Mouse (Mus musculus) stomach, embryonic 15.5 days (tissue): ENCODE results near the gene Ccnf. TPM values are rescaled to one million over a fixed set of nuclear protein-coding genes. Genes with fewer than 3 reads are reported as not detected.
A peak's percentile ranks its signal among the peaks of the same experiment; 100 is the strongest.

ENCODE experiments used
- ATAC-seq: fragments of 200-750 bp; cut with Nextera tagmentation; 2 replicates; pipeline ENCODE4 v1.8.0; 2017; ENCODE audit warnings: low read depth, moderate number of reproducible peaks, moderate TSS enrichment; ENCODE audit not compliant: insufficient read depth, low FRiP score
- H3K27ac ChIP-seq: fragments of 300-500 bp; sonication (generic); 2 replicates; pipeline ENCODE4 v1.5.1; 2015; ENCODE audit warnings: mild to moderate bottlenecking, inconsistent platforms
- H3K27me3 ChIP-seq: fragments of 300-500 bp; sonication (generic); replicated peaks from 2 replicates; pipeline ENCODE4 v1.6.1; 2015; ENCODE audit warnings: inconsistent platforms
- H3K36me3 ChIP-seq: fragments of 300-500 bp; sonication (generic); 2 replicates; pipeline ENCODE4 v1.6.1; 2015; ENCODE audit warnings: inconsistent platforms
- H3K4me1 ChIP-seq: fragments of 300-500 bp; sonication (generic); 2 replicates; pipeline ENCODE4 v1.6.1; 2015; ENCODE audit warnings: inconsistent platforms
- H3K4me2 ChIP-seq: fragments of 300-500 bp; sonication (generic); 2 replicates; pipeline ENCODE4 v1.6.1; 2015; ENCODE audit warnings: mild to moderate bottlenecking, inconsistent platforms
- H3K4me3 ChIP-seq: fragments of 300-500 bp; sonication (generic); replicated peaks from 2 replicates; pipeline ENCODE4 v1.5.1; 2015; ENCODE audit warnings: inconsistent platforms
- H3K9ac ChIP-seq: fragments of 300-500 bp; sonication (generic); 2 replicates; pipeline ENCODE4 v1.6.1; 2015; ENCODE audit warnings: inconsistent platforms
- H3K9me3 ChIP-seq: fragments of 300-500 bp; sonication (generic); 2 replicates; pipeline ENCODE4 v1.6.1; 2016; ENCODE audit warnings: inconsistent platforms
- WGBS: fragments of 180-500 bp; shearing (Covaris S2); methylation state at CpG from one replicate; pipeline ENCODE4 v1.1.7; 2015; 5-methylcytosine and 5-hydroxymethylcytosine counted together
- polyA plus RNA-seq: library from polyadenylated mRNA; unstranded; fragments of >200 nt; fragmentation: Nextera tagmentation; extraction: Ambion mirVana; gene quantifications from 2 replicates; pipeline ENCODE4 v1.2.1, GENCODE M21; 2015

Ccnf gene
- polyA plus RNA-seq, 1 experiment from 2014 or later = 54.2 TPM

- 59% methylated on average over 34 of the region's 34 CpGs for WGBS
- peaks cover 74% of the 10 kb centered on the region for H3K4me1 ChIP-seq
- H3K27me3 ChIP-seq = peaks cover 5% of the 10 kb centered on the region; the same call in 1 of the 2 replicates
- no peaks in the 10 kb centered on the region for H3K36me3 ChIP-seq
- H3K27ac ChIP-seq = peak overlapping the region; percentile 91
- no peak for ATAC-seq
- peak overlapping the region; percentile 95 for H3K4me2 ChIP-seq
- H3K9ac ChIP-seq = peak overlapping the region; percentile 40; the same call in 1 of the 2 replicates
- no peaks in the 10 kb centered on the region for H3K9me3 ChIP-seq
- H3K4me3 ChIP-seq = peak overlapping the region; percentile 73
Measured at GRCm38 (mm10) chr17:24207768-24208640, 43.3 kb downstream of the Ccnf start.

DNA sequence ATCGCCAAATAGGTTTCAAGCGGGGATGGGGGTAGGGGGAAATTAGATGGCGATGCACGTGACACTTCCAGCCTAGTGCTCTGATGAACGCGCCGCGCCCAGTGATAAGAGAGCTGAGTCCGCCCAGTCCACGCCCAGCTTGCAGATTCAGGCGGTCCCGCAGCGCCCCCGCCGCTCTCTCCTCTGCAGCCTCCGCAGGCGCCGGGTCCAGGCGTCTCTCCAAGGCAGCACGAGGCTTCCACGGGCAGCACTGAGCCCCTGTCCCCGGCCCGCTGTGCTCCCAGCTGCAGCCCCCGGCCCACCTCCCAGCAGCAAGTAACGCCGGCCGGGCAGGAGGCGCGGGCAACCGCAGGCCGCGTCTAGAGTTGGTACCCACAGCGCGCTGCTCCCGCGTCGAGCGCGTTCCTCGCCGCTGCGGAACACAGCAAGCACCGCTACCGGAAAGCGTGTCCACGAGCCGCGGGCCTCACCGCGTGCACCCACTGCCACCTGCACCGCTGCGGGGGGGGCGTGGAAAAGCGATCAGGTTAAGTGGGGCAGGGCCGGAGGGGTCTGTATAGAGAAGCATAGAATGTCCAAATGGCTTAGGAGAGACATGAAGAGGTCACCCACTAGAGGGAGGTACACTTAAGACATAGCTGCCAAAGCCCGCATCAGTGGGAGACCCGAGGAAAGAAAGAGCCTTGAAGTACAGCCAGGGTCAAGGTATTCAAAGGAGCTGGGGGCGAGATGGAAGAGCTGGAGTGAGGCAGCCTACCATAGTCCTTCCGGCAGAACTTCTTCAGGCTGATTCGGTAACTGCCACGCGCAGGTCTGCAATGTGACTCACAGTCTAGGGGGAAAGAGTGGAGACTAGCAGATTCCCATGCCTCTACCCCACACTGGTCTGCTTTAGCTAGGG lies 44.6 kb downstream of the Ccnf start:
- Histone ChIP-seq H3K27me3 (peaks cover 5% of the 10 kb centered on the region; the same call in 1 of the 2 replicates), H3K4me2 (peak overlapping the region; percentile 95), H3K9me3 (no peaks in the 10 kb centered on the region), H3K36me3 (no peaks in the 10 kb centered on the region), H3K9ac (peak overlapping the region; percentile 36; the same call in 1 of the 2 replicates), H3K4me3 (peak overlapping the region; percentile 73), H3K4me1 (peaks cover 68% of the 10 kb centered on the region), H3K27ac (peak overlapping the region; percentile 8; the same call in 1 of the 2 replicates)
- ATAC-seq = peak; percentile 7; the same call in 1 of the 2 replicates
- 4% methylated on average over 62 of the region's 62 CpGs for WGBS

GRCm38 (mm10) chr17:24205908-24206361 lies 45.3 kb downstream of the Ccnf start:
- peaks cover 61% of the 10 kb centered on the region for H3K4me1 ChIP-seq

DNA sequence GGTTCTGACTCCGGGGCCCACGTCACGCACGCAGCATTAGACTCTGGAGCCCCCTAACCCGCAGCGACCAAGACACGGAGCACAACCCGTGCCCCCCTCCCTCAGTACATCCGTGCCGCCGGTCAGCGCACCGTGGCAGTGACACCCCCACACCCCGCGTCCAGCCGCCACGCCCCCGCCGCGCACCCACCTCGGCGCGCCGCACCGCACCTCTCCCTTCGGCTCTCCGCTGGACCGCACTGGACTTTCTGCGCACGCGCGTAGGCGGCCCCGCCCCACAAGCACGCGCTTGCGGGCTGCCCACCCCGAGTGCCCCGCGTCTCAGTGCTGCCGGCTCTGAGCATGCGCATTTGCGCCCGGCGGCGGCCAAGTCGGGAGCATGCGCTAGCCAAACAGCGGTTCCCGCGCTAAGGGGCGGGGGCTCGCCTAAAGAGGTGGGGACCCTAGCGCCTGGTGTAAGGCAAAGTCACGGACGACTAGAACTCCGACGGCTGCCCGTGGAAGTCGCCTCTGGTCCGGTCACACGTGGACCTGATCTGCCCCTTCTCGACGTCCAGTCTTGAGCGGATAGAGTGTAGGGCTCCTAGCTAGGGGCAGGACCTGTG lies 45.9 kb downstream of the Ccnf start, which contains the start of gene Tbc1d24:
Gene Tbc1d24 (minus strand): TSS at position 279 of the 605 bp plus-strand sequence.
- H3K27ac ChIP-seq = peak within 1 kb of the TSS; percentile 8
- WGBS = under 1% methylated on average over 52 of the region's 65 CpGs
- H3K4me3 ChIP-seq = peak within 1 kb of the TSS; percentile 73
- H3K4me1 ChIP-seq = peaks cover 55% of the 10 kb centered on the region
- peak; percentile 55 for ATAC-seq
- H3K36me3 ChIP-seq = no peaks in the 10 kb centered on the region
- peak within 1 kb of the TSS; percentile 67 for H3K9ac ChIP-seq
- no peaks in the 10 kb centered on the region for H3K9me3 ChIP-seq
- H3K27me3 ChIP-seq = peaks cover 5% of the 10 kb centered on the region; the same call in 1 of the 2 replicates
- peak within 1 kb of the TSS; percentile 95 for H3K4me2 ChIP-seq

More at GRCm38 (mm10) chr17:24205908-24206361, 45.3 kb downstream of the Ccnf start:
- Histone ChIP-seq H3K9me3 (no peaks in the 10 kb centered on the region), H3K36me3 (no peaks in the 10 kb centered on the region), H3K4me2 (peak overlapping the region; percentile 95), H3K27me3 (peaks cover 5% of the 10 kb centered on the region; the same call in 1 of the 2 replicates), H3K27ac (no peak overlapping the region; the same call in 1 of the 2 replicates), H3K4me3 (peak overlapping the region; percentile 73), H3K9ac (0 out of 2 replicates have a peak overlapping the region, but pooled peaks have one; percentile 67)
- no peak for ATAC-seq
- WGBS = 9% methylated on average over 15 of the region's 15 CpGs

DNA sequence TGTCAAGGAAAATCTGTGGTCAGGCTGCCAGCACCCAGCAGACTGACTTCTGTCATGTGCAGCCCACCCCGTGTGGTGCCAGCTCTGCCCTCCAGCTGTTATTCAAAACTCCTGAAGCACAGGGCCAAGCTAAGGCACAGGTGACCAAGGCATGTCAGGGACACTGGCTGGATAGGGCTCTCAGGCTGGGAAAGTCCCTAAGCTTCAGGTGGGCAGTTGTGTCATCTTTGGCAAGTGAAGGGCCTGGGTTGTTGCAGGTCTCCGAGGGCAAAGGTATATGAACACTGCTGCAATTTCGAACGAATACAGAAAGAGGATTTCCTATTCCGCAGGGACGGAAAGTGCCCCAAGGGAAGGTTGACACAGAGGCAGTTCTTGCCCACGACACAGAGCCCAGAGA lies 46.4 kb downstream of the Ccnf start:
- Histone ChIP-seq H3K9me3 (no peaks in the 10 kb centered on the region), H3K9ac (peak overlapping the region; percentile 67), H3K27me3 (peaks cover 5% of the 10 kb centered on the region; the same call in 1 of the 2 replicates), H3K4me2 (peak overlapping the region; percentile 95), H3K27ac (no peak overlapping the region), H3K4me1 (peaks cover 55% of the 10 kb centered on the region), H3K36me3 (no peaks in the 10 kb centered on the region), H3K4me3 (peak overlapping the region; percentile 73)
- no peak for ATAC-seq
- 3% methylated on average over 7 of the region's 7 CpGs for WGBS

GRCm38 (mm10) chr17:24203611-24204534 lies 47.4 kb downstream of the Ccnf start:
- Histone ChIP-seq H3K36me3 (no peaks in the 10 kb centered on the region), H3K27ac (no peak overlapping the region; the same call in 1 of the 2 replicates), H3K4me3 (peak overlapping the region; percentile 73; the same call in 1 of the 2 replicates), H3K27me3 (peaks cover 5% of the 10 kb centered on the region; the same call in 1 of the 2 replicates), H3K9ac (no peak overlapping the region), H3K4me1 (peaks cover 50% of the 10 kb centered on the region), H3K4me2 (peak overlapping the region; percentile 95), H3K9me3 (no peaks in the 10 kb centered on the region)
- no peak for ATAC-seq
- WGBS = 56% methylated on average over 3 of the region's 3 CpGs

- Histone ChIP-seq H3K4me2 (no peak overlapping the region), H3K36me3 (no peaks in the 10 kb centered on the region), H3K27me3 (peaks cover 2% of the 10 kb centered on the region; the same call in 1 of the 2 replicates), H3K4me3 (no peak overlapping the region), H3K9ac (no peak overlapping the region), H3K9me3 (no peaks in the 10 kb centered on the region), H3K27ac (no peak overlapping the region), H3K4me1 (peaks cover 42% of the 10 kb centered on the region)
- WGBS = 50% methylated on average over 4 of the region's 4 CpGs
- ATAC-seq = peak; percentile 47; the same call in 1 of the 2 replicates
Measured at GRCm38 (mm10) chr17:24203068-24203467, 48.2 kb downstream of the Ccnf start.

DNA sequence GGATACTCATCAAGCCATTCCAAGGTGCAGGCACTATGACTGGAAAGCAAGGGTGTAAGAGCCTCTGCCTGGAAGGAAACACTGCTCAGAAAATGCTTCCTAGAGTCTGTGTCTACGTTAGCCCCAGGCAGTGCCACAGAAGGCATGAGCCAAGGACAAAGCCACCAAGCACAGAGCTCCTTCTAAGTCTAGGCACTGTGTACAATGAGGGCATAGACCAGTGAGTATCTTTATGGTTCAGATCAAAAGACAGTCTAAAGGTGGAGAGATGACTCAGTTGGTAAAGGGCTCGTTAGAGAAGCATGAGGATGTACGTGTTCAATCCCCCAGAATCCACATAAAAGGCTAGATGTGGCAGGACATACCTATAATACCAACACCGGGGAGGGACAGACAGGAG lies 50.2 kb downstream of the Ccnf start:
- peaks cover 24% of the 10 kb centered on the region for H3K4me1 ChIP-seq
- no peaks in the 10 kb centered on the region for H3K36me3 ChIP-seq
- ATAC-seq = no peak
- no peaks in the 10 kb centered on the region; the same call in 1 of the 2 replicates for H3K27me3 ChIP-seq
- 81% methylated on average over 4 of the region's 4 CpGs for WGBS
- no peak overlapping the region for H3K4me3 ChIP-seq
- no peak overlapping the region for H3K27ac ChIP-seq
- H3K9me3 ChIP-seq = no peaks in the 10 kb centered on the region
- no peak overlapping the region for H3K9ac ChIP-seq
- H3K4me2 ChIP-seq = no peak overlapping the region

DNA sequence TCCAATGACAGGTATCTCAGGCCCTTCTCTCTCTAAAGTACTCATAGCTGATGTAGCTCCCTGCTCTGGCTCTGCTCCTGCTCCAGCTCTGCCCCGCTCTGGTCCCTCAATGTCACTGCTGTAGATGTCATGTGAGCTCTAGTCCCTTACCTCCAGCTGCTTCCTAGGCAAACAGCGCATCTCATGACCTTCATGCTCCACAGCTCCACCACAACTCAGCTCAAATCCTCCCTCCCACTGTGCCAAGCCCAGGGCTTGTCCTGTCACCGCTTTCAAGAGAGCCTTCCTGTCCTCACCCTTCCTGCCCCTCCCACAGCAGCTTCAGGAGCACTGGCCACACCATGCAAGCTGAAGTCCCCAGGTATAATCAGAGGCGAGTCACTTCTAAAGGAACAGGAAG lies 51.5 kb downstream of the Ccnf start:
- Histone ChIP-seq H3K4me2 (no peak overlapping the region), H3K27me3 (no peaks in the 10 kb centered on the region), H3K36me3 (no peaks in the 10 kb centered on the region), H3K9me3 (no peaks in the 10 kb centered on the region), H3K4me1 (peaks cover 13% of the 10 kb centered on the region), H3K4me3 (no peak overlapping the region), H3K9ac (no peak overlapping the region), H3K27ac (no peak overlapping the region)
- WGBS = 60% methylated on average over 4 of the region's 4 CpGs
- no peak for ATAC-seq

- WGBS = 77% methylated on average over 4 of the region's 4 CpGs
- H3K4me2 ChIP-seq = no peak overlapping the region
- H3K36me3 ChIP-seq = no peaks in the 10 kb centered on the region
- H3K27ac ChIP-seq = no peak overlapping the region
- no peak overlapping the region for H3K4me3 ChIP-seq
- no peak for ATAC-seq
- H3K9me3 ChIP-seq = no peaks in the 10 kb centered on the region
- no peak overlapping the region for H3K9ac ChIP-seq
- peaks cover 8% of the 10 kb centered on the region; the same call in 1 of the 2 replicates for H3K4me1 ChIP-seq
- H3K27me3 ChIP-seq = no peaks in the 10 kb centered on the region
Measured at GRCm38 (mm10) chr17:24199252-24199651, 52.0 kb downstream of the Ccnf start.
